Mouse (Mus musculus) bone marrow, adult 2 months (tissue): Measurements from ENCODE around the gene Tspan13.

Experiments used
- CTCF ChIP-seq: fragments of 200-500 bp; IDR thresholded peaks from 2 replicates; pipeline ENCODE4 v1.5.1; 2011; ENCODE audit warnings: low read length, control low read depth; ENCODE audit not compliant: control insufficient read depth, insufficient read depth
- POLR2A ChIP-seq: fragments of 200-500 bp; IDR thresholded peaks from 2 replicates; pipeline ENCODE4 v1.6.1; 2011; ENCODE audit warnings: low read depth, mild to moderate bottlenecking, control low read depth, low read length, borderline replicate concordance; ENCODE audit not compliant: control insufficient read depth

GRCm38 (mm10) chr12:36039541-36040084 is 2.7 kb downstream of the Tspan13 start:
- TF ChIP-seq CTCF (no peak), POLR2A (no peak)
